Mouse (Mus musculus): ENCODE measurements around the gene Ube2q1.

DNA sequence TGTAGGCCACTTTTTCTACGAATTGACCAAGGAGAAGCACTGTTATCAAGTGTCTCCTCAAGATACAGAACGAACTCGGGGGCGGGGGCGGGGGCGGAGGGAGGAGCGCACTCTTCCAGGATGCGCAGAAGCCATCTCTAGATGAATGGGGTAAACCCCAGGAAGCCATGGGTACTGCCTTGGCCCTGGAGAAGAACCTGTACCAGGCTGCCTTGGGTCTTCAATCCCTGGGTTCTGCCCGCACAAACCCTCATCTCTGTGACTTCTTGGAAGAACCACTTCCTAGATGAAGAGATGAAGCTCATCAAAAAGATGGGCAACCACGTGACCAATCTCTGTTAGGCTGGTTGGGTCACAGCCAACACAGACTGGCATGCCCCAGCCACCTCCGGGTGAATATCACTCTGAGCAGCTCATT, 47.7 kb downstream of the Ube2q1 start:
- TF ChIP-seq CTCF (IDR thresholded peaks at IDR 0.05; ENCODE audit: insufficient read depth, low read depth, low read length) (no peak), POLR2A (IDR thresholded peaks at IDR 0.05; ENCODE audit: insufficient read depth, low read depth, low read length) (no peak)

All from olfactory bulb, adult 2 months (tissue).